Mouse (Mus musculus) forebrain, embryonic 13.5 days (tissue): ENCODE measurements around the gene Slc9b2. TPM values are rescaled to one million over a fixed set of nuclear protein-coding genes. Genes with fewer than 3 reads are reported as not detected.

Source experiments
- ATAC-seq: fragments of 200-750 bp; cut with Nextera tagmentation; 2 replicates; pipeline ENCODE4 v1.8.0; 2017
- H3K27ac ChIP-seq: fragments of 300-500 bp; sonication (generic); 2 replicates; pipeline ENCODE4 v1.5.1; 2015; ENCODE audit warnings: inconsistent platforms, mild to moderate bottlenecking, moderate library complexity
- H3K27me3 ChIP-seq: fragments of 300-500 bp; sonication (generic); 2 replicates; pipeline ENCODE4 v1.6.1; 2015; ENCODE audit warnings: mild to moderate bottlenecking, inconsistent platforms
- H3K36me3 ChIP-seq: fragments of 300-500 bp; sonication (generic); 2 replicates; pipeline ENCODE4 v1.6.1; 2015; ENCODE audit warnings: mild to moderate bottlenecking, inconsistent platforms; ENCODE audit not compliant: poor library complexity, severe bottlenecking
- H3K4me1 ChIP-seq: fragments of 300-500 bp; sonication (generic); 2 replicates; pipeline ENCODE4 v1.6.1; 2015; ENCODE audit warnings: inconsistent platforms
- H3K4me2 ChIP-seq: fragments of 300-500 bp; sonication (generic); 2 replicates; pipeline ENCODE4 v1.6.1; 2015; ENCODE audit warnings: inconsistent platforms, mild to moderate bottlenecking, moderate library complexity
- H3K4me3 ChIP-seq: fragments of 300-500 bp; sonication (generic); 2 replicates; pipeline ENCODE4 v1.5.1; 2015; ENCODE audit warnings: mild to moderate bottlenecking, inconsistent platforms
- H3K9ac ChIP-seq: fragments of 300-500 bp; sonication (generic); 2 replicates; pipeline ENCODE4 v1.6.1; 2015; ENCODE audit warnings: mild to moderate bottlenecking, inconsistent platforms
- H3K9me3 ChIP-seq: fragments of 300-500 bp; sonication (generic); replicated peaks from 2 replicates; pipeline ENCODE4 v1.6.1; 2016; ENCODE audit warnings: inconsistent platforms
- WGBS: fragments of 180-500 bp; shearing (Covaris S2); methylation state at CpG from one replicate; pipeline ENCODE4 v1.1.7; 2015; 5-methylcytosine and 5-hydroxymethylcytosine counted together
- polyA plus RNA-seq: library from polyadenylated mRNA; unstranded; fragments of >200 nt; fragmentation: Nextera tagmentation; extraction: Ambion mirVana; gene quantifications from 2 replicates; pipeline ENCODE4 v1.2.1, GENCODE M21; 2015

Gene Slc9b2
- polyA plus RNA-seq, 1 experiment from 2014 or later: 0.83 TPM

- no peak overlapping the region for H3K27ac ChIP-seq
- no peak for ATAC-seq
- no peak overlapping the region for H3K9ac ChIP-seq
- no peak overlapping the region for H3K4me3 ChIP-seq
- no peak overlapping the region for H3K4me2 ChIP-seq
- H3K27me3 ChIP-seq: no peaks in the 10 kb centered on the region
- peaks cover 6% of the 10 kb centered on the region; the same call in 1 of the 2 replicates for H3K4me1 ChIP-seq
- WGBS: 65% methylated on average over 2 of the region's 2 CpGs
- peaks cover 5% of the 10 kb centered on the region for H3K9me3 ChIP-seq
- H3K36me3 ChIP-seq: peaks cover 5% of the 10 kb centered on the region; the same call in 1 of the 2 replicates
These were observed 7.3 kb downstream of the Slc9b2 start for GRCm38 (mm10) chr3:135314811-135315210.

- H3K9ac ChIP-seq: no peak overlapping the region
- ATAC-seq: no peak
- peaks cover 5% of the 10 kb centered on the region for H3K9me3 ChIP-seq
- H3K36me3 ChIP-seq: peaks cover 5% of the 10 kb centered on the region; the same call in 1 of the 2 replicates
- no peak overlapping the region for H3K4me2 ChIP-seq
- no peaks in the 10 kb centered on the region for H3K27me3 ChIP-seq
- WGBS: 91% methylated on average over 9 of the region's 9 CpGs
- no peak overlapping the region for H3K27ac ChIP-seq
- H3K4me3 ChIP-seq: no peak overlapping the region
- peaks cover 6% of the 10 kb centered on the region; the same call in 1 of the 2 replicates for H3K4me1 ChIP-seq
These were observed 8.4 kb downstream of the Slc9b2 start for GRCm38 (mm10) chr3:135315720-135316425.

GRCm38 (mm10) chr3:135318331-135318730, 10.8 kb downstream of the Slc9b2 start:
- ATAC-seq: no peak
- Histone ChIP-seq H3K9me3 (peaks cover 5% of the 10 kb centered on the region), H3K4me2 (no peak overlapping the region), H3K9ac (no peak overlapping the region), H3K4me3 (no peak overlapping the region), H3K27ac (no peak overlapping the region), H3K36me3 (peaks cover 5% of the 10 kb centered on the region; the same call in 1 of the 2 replicates), H3K27me3 (no peaks in the 10 kb centered on the region), H3K4me1 (no peaks in the 10 kb centered on the region)
- 89% methylated on average over 11 of the region's 11 CpGs for WGBS

- Histone ChIP-seq H3K36me3 (no peaks in the 10 kb centered on the region), H3K4me1 (no peaks in the 10 kb centered on the region), H3K4me2 (no peak overlapping the region), H3K4me3 (no peak overlapping the region), H3K27me3 (no peaks in the 10 kb centered on the region), H3K9ac (no peak overlapping the region), H3K9me3 (no peaks in the 10 kb centered on the region), H3K27ac (no peak overlapping the region)
- ATAC-seq: no peak
- 48% methylated on average over 6 of the region's 6 CpGs for WGBS
These were observed 16.9 kb downstream of the Slc9b2 start for GRCm38 (mm10) chr3:135324354-135324753.

- H3K4me1 ChIP-seq: no peaks in the 10 kb centered on the region
- no peak overlapping the region for H3K4me2 ChIP-seq
- no peaks in the 10 kb centered on the region for H3K9me3 ChIP-seq
- H3K27me3 ChIP-seq: no peaks in the 10 kb centered on the region
- no peak for ATAC-seq
- 79% methylated on average over 6 of the region's 6 CpGs for WGBS
- H3K4me3 ChIP-seq: no peak overlapping the region
- H3K9ac ChIP-seq: no peak overlapping the region
- no peak overlapping the region for H3K27ac ChIP-seq
- H3K36me3 ChIP-seq: no peaks in the 10 kb centered on the region
These were observed 19.7 kb downstream of the Slc9b2 start for GRCm38 (mm10) chr3:135327176-135327575.

GRCm38 (mm10) chr3:135327601-135328000, 20.1 kb downstream of the Slc9b2 start:
- Histone ChIP-seq H3K4me2 (no peak overlapping the region), H3K9ac (no peak overlapping the region), H3K36me3 (no peaks in the 10 kb centered on the region), H3K4me1 (no peaks in the 10 kb centered on the region), H3K27me3 (no peaks in the 10 kb centered on the region), H3K4me3 (no peak overlapping the region), H3K9me3 (no peaks in the 10 kb centered on the region), H3K27ac (no peak overlapping the region)
- ATAC-seq: no peak
- WGBS: 51% methylated on average over 2 of the region's 2 CpGs

GRCm38 (mm10) chr3:135328560-135328959, 21.1 kb downstream of the Slc9b2 start:
- no peaks in the 10 kb centered on the region for H3K36me3 ChIP-seq
- H3K4me3 ChIP-seq: no peak overlapping the region
- WGBS: 45% methylated on average over 3 of the region's 3 CpGs
- H3K9me3 ChIP-seq: no peaks in the 10 kb centered on the region
- H3K4me2 ChIP-seq: no peak overlapping the region
- no peaks in the 10 kb centered on the region for H3K27me3 ChIP-seq
- no peak overlapping the region for H3K27ac ChIP-seq
- ATAC-seq: no peak
- H3K4me1 ChIP-seq: no peaks in the 10 kb centered on the region
- no peak overlapping the region for H3K9ac ChIP-seq

- Histone ChIP-seq H3K9me3 (no peaks in the 10 kb centered on the region), H3K9ac (no peak overlapping the region), H3K4me2 (no peak overlapping the region), H3K27me3 (no peaks in the 10 kb centered on the region), H3K27ac (no peak overlapping the region), H3K4me1 (no peaks in the 10 kb centered on the region), H3K36me3 (no peaks in the 10 kb centered on the region), H3K4me3 (no peak overlapping the region)
- no peak for ATAC-seq
These were observed 25.2 kb downstream of the Slc9b2 start for GRCm38 (mm10) chr3:135332691-135333090.

- WGBS: 33% methylated on average over 4 of the region's 4 CpGs
- H3K4me1 ChIP-seq: no peaks in the 10 kb centered on the region
- H3K27me3 ChIP-seq: no peaks in the 10 kb centered on the region
- H3K4me3 ChIP-seq: no peak overlapping the region
- no peaks in the 10 kb centered on the region for H3K9me3 ChIP-seq
- ATAC-seq: no peak
- H3K9ac ChIP-seq: no peak overlapping the region
- no peaks in the 10 kb centered on the region for H3K36me3 ChIP-seq
- no peak overlapping the region for H3K4me2 ChIP-seq
- no peak overlapping the region for H3K27ac ChIP-seq
These were observed 26.3 kb downstream of the Slc9b2 start for GRCm38 (mm10) chr3:135333763-135334162.

GRCm38 (mm10) chr3:135347739-135348264, 40.3 kb downstream of the Slc9b2 start, which contains the start of gene Slc9b1:
Gene Slc9b1, plus strand, starts transcription at chr3:135348029.
- Histone ChIP-seq H3K9me3 (no peaks in the 10 kb centered on the region), H3K4me1 (no peaks in the 10 kb centered on the region), H3K9ac (no peak within 1 kb of the TSS), H3K4me2 (no peak within 1 kb of the TSS), H3K27me3 (no peaks in the 10 kb centered on the region), H3K4me3 (no peak within 1 kb of the TSS), H3K27ac (no peak within 1 kb of the TSS), H3K36me3 (no peaks in the 10 kb centered on the region)
- WGBS: 82% methylated on average over 14 of the region's 14 CpGs
- no peak for ATAC-seq

GRCm38 (mm10) chr3:135349022-135349421, 41.5 kb downstream of the Slc9b2 start:
- no peaks in the 10 kb centered on the region for H3K4me1 ChIP-seq
- no peaks in the 10 kb centered on the region for H3K27me3 ChIP-seq
- H3K27ac ChIP-seq: no peak overlapping the region
- H3K9ac ChIP-seq: no peak overlapping the region
- ATAC-seq: no peak
- H3K9me3 ChIP-seq: no peaks in the 10 kb centered on the region
- H3K4me3 ChIP-seq: no peak overlapping the region
- no peak overlapping the region for H3K4me2 ChIP-seq
- H3K36me3 ChIP-seq: no peaks in the 10 kb centered on the region

- H3K36me3 ChIP-seq: no peaks in the 10 kb centered on the region
- no peak overlapping the region for H3K27ac ChIP-seq
- WGBS: 96% methylated on average over 3 of the region's 3 CpGs
- H3K4me3 ChIP-seq: no peak overlapping the region
- ATAC-seq: no peak
- no peaks in the 10 kb centered on the region for H3K4me1 ChIP-seq
- H3K4me2 ChIP-seq: no peak overlapping the region
- no peaks in the 10 kb centered on the region for H3K27me3 ChIP-seq
- H3K9me3 ChIP-seq: no peaks in the 10 kb centered on the region
- H3K9ac ChIP-seq: no peak overlapping the region
These were observed 44.4 kb downstream of the Slc9b2 start for GRCm38 (mm10) chr3:135351857-135352256.

GRCm38 (mm10) chr3:135357394-135357793, 49.9 kb downstream of the Slc9b2 start:
- Histone ChIP-seq H3K27me3 (no peaks in the 10 kb centered on the region), H3K27ac (no peak overlapping the region), H3K36me3 (no peaks in the 10 kb centered on the region), H3K4me1 (no peaks in the 10 kb centered on the region), H3K4me3 (no peak overlapping the region), H3K9ac (no peak overlapping the region), H3K9me3 (no peaks in the 10 kb centered on the region), H3K4me2 (no peak overlapping the region)
- no peak for ATAC-seq
- WGBS: 90% methylated on average over 4 of the region's 4 CpGs
